Mouse (Mus musculus) liver, adult 2 months (tissue): Measurements from ENCODE around the gene Lyrm7. TPM values are rescaled to one million over a fixed set of nuclear protein-coding genes. Genes with fewer than 3 reads are reported as not detected.
A peak's percentile ranks its signal among the peaks of the same experiment; 100 is the strongest.

ENCODE experiments used
- DNase-seq: peaks from one replicate; pipeline ENCODE4 v3.0.0-alpha.2; 2011; ENCODE audit warnings: low read depth, low spot score; ENCODE audit errors: extremely low read depth
- H3K27ac ChIP-seq: fragments of 200-500 bp; replicated peaks from 2 replicates; pipeline ENCODE4 v1.5.1; 2012; ENCODE audit warnings: low read depth, mild to moderate bottlenecking, control low read depth, inconsistent platforms, low read length; ENCODE audit not compliant: insufficient read depth
- H3K27me3 ChIP-seq: fragments of 200-500 bp; 2 replicates; pipeline ENCODE4 v1.6.1; 2012; ENCODE audit warnings: mild to moderate bottlenecking, moderate library complexity, low read length, inconsistent platforms; ENCODE audit not compliant: control insufficient read depth, insufficient read depth
- H3K36me3 ChIP-seq: fragments of 200-500 bp; 2 replicates; pipeline ENCODE4 v1.6.1; 2012; ENCODE audit warnings: low read length, inconsistent platforms; ENCODE audit not compliant: control insufficient read depth, insufficient read depth
- H3K4me1 ChIP-seq: fragments of 200-500 bp; 2 replicates; pipeline ENCODE4 v1.6.1; 2011; ENCODE audit warnings: low read length; ENCODE audit not compliant: control insufficient read depth, insufficient read depth
- H3K4me3 ChIP-seq: fragments of 200-500 bp; 2 replicates; pipeline ENCODE4 v1.5.1; 2011; ENCODE audit warnings: low read depth, mild to moderate bottlenecking, control low read depth, low read length, moderate library complexity; ENCODE audit not compliant: insufficient read depth
- H3K79me2 ChIP-seq: fragments of 200-500 bp; 2 replicates; pipeline ENCODE4 v1.6.1; 2012; ENCODE audit warnings: inconsistent platforms, mild to moderate bottlenecking, low read length, moderate library complexity; ENCODE audit not compliant: control insufficient read depth, insufficient read depth
- H3K9ac ChIP-seq: fragments of 200-500 bp; 2 replicates; pipeline ENCODE4 v1.6.1; 2012; ENCODE audit warnings: low read depth, mild to moderate bottlenecking, control low read depth, inconsistent platforms, low read length
- CTCF ChIP-seq: fragments of 200-500 bp; IDR thresholded peaks from 2 replicates; pipeline ENCODE4 v1.5.1; 2011; ENCODE audit warnings: low read depth, low read length, control low read depth
- POLR2A ChIP-seq: fragments of 200-500 bp; IDR thresholded peaks from 2 replicates; pipeline ENCODE4 v1.6.1; 2011; ENCODE audit warnings: low read length, control low read depth; ENCODE audit not compliant: insufficient read depth; ENCODE audit errors: extremely low read depth
- WGBS: fragments of 180-500 bp; shearing (Covaris S2); methylation state at CpG from one replicate; pipeline ENCODE4 v1.1.7; 2018; 5-methylcytosine and 5-hydroxymethylcytosine counted together
- polyA plus RNA-seq: library from polyadenylated mRNA; depleted of rRNA; stranded (reverse); fragments of >200 nt; gene quantifications from 2 replicates; pipeline ENCODE4 v1.2.3, GENCODE M21; 2012
- total RNA-seq: library from RNA; depleted of rRNA; stranded (reverse); fragments of >200 nt; gene quantifications from 2 replicates; pipeline ENCODE4 v1.2.3, GENCODE M21; 2014

The Lyrm7 gene
- total and polyA plus RNA-seq, 2 experiments = 1.2 to 1.8 TPM

DNA sequence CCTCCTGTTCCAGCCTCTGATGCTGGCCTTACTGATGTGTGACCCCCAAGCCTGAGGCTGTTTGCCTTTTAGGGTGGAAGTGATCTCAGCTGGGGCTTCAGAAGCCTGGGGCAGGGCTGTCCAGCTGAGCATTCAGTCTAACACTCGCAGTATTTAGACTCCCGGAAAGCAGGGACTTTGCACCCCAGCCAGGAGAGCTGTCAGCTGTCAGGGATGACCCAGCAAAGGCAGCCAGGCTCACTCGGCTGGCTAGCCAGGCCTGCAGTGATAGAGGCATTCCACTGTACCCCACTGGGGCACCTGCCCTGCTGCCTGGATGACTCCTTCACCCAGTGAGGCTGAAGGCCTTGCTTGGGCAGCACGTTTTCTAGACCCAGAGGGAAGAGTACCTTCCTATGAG is 45.2 kb upstream of the Lyrm7 start:
- Histone ChIP-seq H3K27me3 (peaks cover 3% of the 10 kb centered on the region; the same call in 1 of the 2 replicates), H3K4me1 (no peaks in the 10 kb centered on the region), H3K27ac (no peak overlapping the region), H3K4me3 (no peak overlapping the region), H3K79me2 (no peaks in the 10 kb centered on the region), H3K9ac (no peak overlapping the region), H3K36me3 (no peaks in the 10 kb centered on the region)
- 22% methylated on average over 4 of the region's 4 CpGs for WGBS
- peak; percentile 39 for DNase-seq
- TF ChIP-seq CTCF (no peak), POLR2A (no peak)

DNA sequence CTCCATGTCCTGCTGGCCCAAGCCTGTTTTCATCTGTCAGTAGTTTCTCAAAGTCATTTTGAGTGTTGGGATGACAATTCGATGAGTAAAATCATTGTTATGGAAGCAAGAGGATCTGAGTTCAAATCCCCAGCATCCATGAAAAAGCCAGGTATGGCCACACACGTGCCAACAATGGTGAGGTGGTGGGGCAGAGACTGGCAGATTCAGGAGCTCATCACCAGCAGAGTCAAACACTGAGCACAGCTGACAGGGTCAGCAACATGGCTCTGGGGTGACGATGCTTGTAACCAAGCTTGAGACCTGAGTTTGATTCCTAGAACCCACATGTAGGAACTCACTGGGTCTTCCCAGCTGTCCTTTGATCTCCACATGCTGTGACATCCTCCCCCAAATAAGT is 44.4 kb upstream of the Lyrm7 start:
- H3K27me3 ChIP-seq = peaks cover 3% of the 10 kb centered on the region; the same call in 1 of the 2 replicates
- TF ChIP-seq POLR2A (no peak), CTCF (no peak)
- 93% methylated on average over 3 of the region's 3 CpGs for WGBS
- H3K36me3 ChIP-seq = no peaks in the 10 kb centered on the region
- H3K27ac ChIP-seq = no peak overlapping the region
- no peak overlapping the region for H3K9ac ChIP-seq
- no peak for DNase-seq
- no peaks in the 10 kb centered on the region for H3K4me1 ChIP-seq
- H3K4me3 ChIP-seq = no peak overlapping the region
- no peaks in the 10 kb centered on the region for H3K79me2 ChIP-seq

DNA sequence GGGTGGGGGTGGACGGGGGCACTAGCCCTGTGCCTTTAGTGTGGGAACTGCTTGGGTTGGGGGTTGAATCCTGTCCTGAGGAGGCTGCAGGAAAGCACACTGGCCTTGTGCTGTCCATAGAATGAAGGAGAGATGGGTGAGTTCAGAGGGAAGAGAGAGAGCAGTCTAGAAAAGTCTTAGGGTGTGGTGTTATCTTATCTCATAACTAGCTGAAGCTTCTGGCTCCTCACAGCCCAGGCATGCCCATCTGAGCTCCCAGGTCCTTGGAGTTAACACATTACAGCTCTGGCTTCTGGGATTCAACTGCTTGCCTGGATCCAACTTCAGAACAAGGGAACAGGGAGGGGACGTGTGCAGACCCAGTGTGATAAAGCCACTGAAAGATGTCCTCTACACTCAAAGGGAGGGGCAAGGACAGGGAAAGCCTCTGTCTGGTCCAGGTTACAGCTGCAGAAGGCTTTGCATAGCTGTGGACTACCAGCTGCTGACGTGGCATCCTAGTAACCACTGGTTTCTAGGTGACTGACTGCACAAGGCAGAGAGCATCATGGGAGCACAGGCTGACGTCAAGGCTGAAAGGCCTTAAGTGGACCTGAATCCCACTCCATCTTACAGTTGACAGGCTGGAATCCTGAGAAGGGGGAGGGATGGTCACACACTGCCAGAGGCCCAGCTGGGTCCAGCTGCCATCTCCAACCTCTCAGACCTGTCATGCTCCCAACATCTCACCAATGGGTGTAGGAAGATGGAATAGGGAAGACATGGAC is 43.4 kb upstream of the Lyrm7 start:
- WGBS = 88% methylated on average over 4 of the region's 4 CpGs
- Histone ChIP-seq H3K9ac (no peak overlapping the region), H3K4me1 (no peaks in the 10 kb centered on the region), H3K27me3 (peaks cover 5% of the 10 kb centered on the region; the same call in 1 of the 2 replicates), H3K36me3 (no peaks in the 10 kb centered on the region), H3K4me3 (no peak overlapping the region), H3K79me2 (no peaks in the 10 kb centered on the region), H3K27ac (no peak overlapping the region)
- DNase-seq = no peak
- TF ChIP-seq POLR2A (no peak), CTCF (no peak)

DNA sequence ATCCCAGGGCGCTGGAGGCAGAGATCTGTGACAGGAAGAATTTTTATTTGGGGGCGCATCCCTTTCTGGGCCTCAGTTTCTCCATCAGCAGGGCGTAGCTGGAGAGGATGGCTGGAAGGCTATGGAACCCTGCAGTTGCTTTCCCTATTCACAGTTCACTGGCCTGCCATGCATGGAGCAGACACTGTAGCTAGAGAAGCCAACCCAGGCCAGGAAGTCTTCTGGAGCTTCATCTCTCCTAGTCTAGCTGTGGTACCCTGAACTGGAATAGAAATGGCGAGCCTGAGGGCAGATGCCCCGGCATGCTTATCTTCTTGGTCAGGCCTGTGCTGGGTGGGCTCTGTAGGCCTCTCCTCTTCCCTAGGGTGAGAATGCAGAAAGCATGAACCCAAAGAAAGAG is 42.6 kb upstream of the Lyrm7 start:
- WGBS = 85% methylated on average over 5 of the region's 5 CpGs
- peaks cover 5% of the 10 kb centered on the region; the same call in 1 of the 2 replicates for H3K27me3 ChIP-seq
- H3K4me3 ChIP-seq = no peak overlapping the region
- no peaks in the 10 kb centered on the region for H3K36me3 ChIP-seq
- no peaks in the 10 kb centered on the region for H3K79me2 ChIP-seq
- no peak for DNase-seq
- no peak overlapping the region for H3K27ac ChIP-seq
- no peaks in the 10 kb centered on the region for H3K4me1 ChIP-seq
- TF ChIP-seq POLR2A = no peak
- no peak for TF ChIP-seq CTCF
- no peak overlapping the region for H3K9ac ChIP-seq

- TF ChIP-seq POLR2A (no peak), CTCF (no peak)
- Histone ChIP-seq H3K36me3 (no peaks in the 10 kb centered on the region), H3K4me1 (no peaks in the 10 kb centered on the region), H3K27me3 (peaks cover 5% of the 10 kb centered on the region; the same call in 1 of the 2 replicates), H3K4me3 (peak within 1 kb of the TSS; percentile 50), H3K9ac (peak within 1 kb of the TSS; percentile 44; the same call in 1 of the 2 replicates), H3K79me2 (no peaks in the 10 kb centered on the region), H3K27ac (no peak within 1 kb of the TSS)
- WGBS = 17% methylated on average over 45 of the region's 45 CpGs
- DNase-seq = no peak
These were observed 41.9 kb upstream of the Lyrm7 start, which contains the start of gene Gpx3 for GRCm38 (mm10) chr11:54902333-54903323. TSS of gene Gpx3 (plus strand) at chr11:54902453.
